Mouse (Mus musculus) yolk sac, embryonic 10.5 days (tissue): Measurements from ENCODE around the gene Btbd3.
"Not testable (repeated sequence)": the region's sequence is repeated elsewhere in the genome, so short reads cannot be mapped to it uniquely, and the experiment has no call there.

Source experiments
- DNase-seq: peaks from one replicate; pipeline ENCODE4 v3.0.0-alpha.2; 2017; ENCODE audit warnings: low spot score

The Btbd3 gene

GRCm38 (mm10) chr2:138279641-138280040 is 23.3 kb downstream of the Btbd3 start:
- no peak for DNase-seq

GRCm38 (mm10) chr2:138280225-138280711 is 23.9 kb downstream of the Btbd3 start:
- no peak for DNase-seq

- DNase-seq, result no peak
These were observed 25.3 kb downstream of the Btbd3 start for GRCm38 (mm10) chr2:138281550-138282201.

- no peak for DNase-seq
These were observed 27.0 kb downstream of the Btbd3 start for GRCm38 (mm10) chr2:138283372-138283771.

GRCm38 (mm10) chr2:138283856-138284255 is 27.5 kb downstream of the Btbd3 start:
- DNase-seq, result no peak

GRCm38 (mm10) chr2:138285811-138286210 is 29.4 kb downstream of the Btbd3 start:
- DNase-seq, result no peak

GRCm38 (mm10) chr2:138290154-138290553 is 33.8 kb downstream of the Btbd3 start:
- DNase-seq, result no peak

GRCm38 (mm10) chr2:138294286-138294685 is 37.9 kb downstream of the Btbd3 start:
- DNase-seq, result no peak

- DNase-seq, result no peak
These were observed 49.9 kb downstream of the Btbd3 start for GRCm38 (mm10) chr2:138306236-138306635.

GRCm38 (mm10) chr2:138315644-138316043 is 59.3 kb downstream of the Btbd3 start:
- DNase-seq, result no peak

GRCm38 (mm10) chr2:138320408-138320807 is 64.0 kb downstream of the Btbd3 start:
- DNase-seq, result no peak

GRCm38 (mm10) chr2:138321041-138321481 is 64.7 kb downstream of the Btbd3 start:
- DNase-seq, result no peak

- no peak for DNase-seq
These were observed 66.1 kb downstream of the Btbd3 start for GRCm38 (mm10) chr2:138322270-138323114.

GRCm38 (mm10) chr2:138326367-138326766 is 70.0 kb downstream of the Btbd3 start:
- no peak for DNase-seq

GRCm38 (mm10) chr2:138334198-138334597 is 77.8 kb downstream of the Btbd3 start:
- DNase-seq, result not testable (repeated sequence)

- DNase-seq, result no peak
These were observed 81.6 kb downstream of the Btbd3 start for GRCm38 (mm10) chr2:138337886-138338494.

GRCm38 (mm10) chr2:138338524-138338923 is 82.2 kb downstream of the Btbd3 start:
- no peak for DNase-seq

- no peak for DNase-seq
These were observed 99.0 kb downstream of the Btbd3 start for GRCm38 (mm10) chr2:138355366-138355765.

GRCm38 (mm10) chr2:138362474-138362873 is 106.1 kb downstream of the Btbd3 start:
- no peak for DNase-seq

- no peak for DNase-seq
These were observed 109.0 kb downstream of the Btbd3 start for GRCm38 (mm10) chr2:138365391-138365790.

- DNase-seq, result no peak
These were observed 118.2 kb downstream of the Btbd3 start for GRCm38 (mm10) chr2:138374556-138374955.

GRCm38 (mm10) chr2:138378855-138379254 is 122.5 kb downstream of the Btbd3 start:
- no peak for DNase-seq

GRCm38 (mm10) chr2:138384762-138385161 is 128.4 kb downstream of the Btbd3 start:
- DNase-seq, result no peak
